Mouse (Mus musculus): ENCODE results near the gene Mcts1.

Gene Mcts1

DNA sequence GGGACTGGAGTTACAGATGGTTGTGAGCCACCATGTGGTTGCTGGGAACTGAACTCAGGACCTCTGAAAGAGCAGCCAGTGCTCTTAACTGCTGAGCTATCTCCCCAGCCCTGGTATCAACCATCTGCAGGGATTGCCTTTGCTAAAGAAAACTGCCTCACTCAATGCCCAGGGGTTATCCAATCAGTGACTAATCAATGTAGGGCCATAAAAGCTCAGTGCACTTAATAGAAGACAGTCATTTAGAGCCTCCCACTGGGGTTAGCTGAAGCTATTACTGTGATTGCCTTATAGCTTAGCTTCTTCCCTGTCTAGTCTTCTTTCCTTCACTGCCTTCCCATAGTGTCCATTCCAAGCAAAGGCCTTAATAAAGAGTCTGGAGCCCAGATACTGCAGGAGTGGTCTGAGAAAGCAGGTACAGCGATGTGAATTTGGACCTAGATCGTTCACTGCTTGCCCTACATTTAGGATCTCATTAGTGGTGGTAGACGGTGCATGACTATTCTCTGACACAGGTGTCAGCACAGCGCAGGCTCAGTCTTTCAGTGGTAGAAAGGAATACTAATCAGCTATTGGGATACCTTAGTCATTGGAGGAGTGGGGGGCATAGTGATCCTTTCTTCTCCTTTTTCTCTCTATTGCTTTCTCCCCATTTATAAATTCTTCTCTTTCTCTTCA, 56.0 kb downstream of the Mcts1 start:
- DNase-seq (ENCODE audit: low spot score in 2 of 2): no peak

All from heart, adult 9 months (tissue).